Mouse (Mus musculus): ENCODE results near the gene Farsb. TPM values are rescaled to one million over a fixed set of nuclear protein-coding genes. Genes with fewer than 3 reads are reported as not detected.
A peak's percentile ranks its signal among the peaks of the same experiment; 100 is the strongest.

The Farsb gene
- total and polyA plus RNA-seq, 3 experiments, result 119 to 154 (median 122) TPM

- no peaks in the 10 kb centered on the region for H3K27me3 ChIP-seq (ENCODE audit: control insufficient read depth in 1 of 2, insufficient read depth in 2 of 2, low read length in 2 of 2)
- no peaks in the 10 kb centered on the region for H3K79me2 ChIP-seq (ENCODE audit: control insufficient read depth, insufficient read depth, low read length, poor library complexity)
- H3K36me3 ChIP-seq (ENCODE audit: control insufficient read depth in 1 of 2, insufficient read depth in 2 of 2, low read length in 2 of 2), result no peaks in the 10 kb centered on the region
- H3K9ac ChIP-seq (ENCODE audit: control insufficient read depth, low read depth, low read length, poor library complexity, severe bottlenecking), result no peak overlapping the region
- peaks cover 0 to 4% of the 10 kb centered on the region in 2 experiments; a peak in 2 of 4 replicates for H3K4me1 ChIP-seq (ENCODE audit: control insufficient read depth in 1 of 2, insufficient read depth in 2 of 2, low read length in 2 of 2)
- no peak for DNase-seq (ENCODE audit: low read depth, low spot score)
- H3K4me3 ChIP-seq (ENCODE audit: control insufficient read depth in 1 of 2, insufficient read depth in 1 of 2, low read depth in 2 of 2, low read length in 2 of 2), result no peak overlapping the region
- no peak overlapping the region for H3K27ac ChIP-seq (ENCODE audit: control insufficient read depth, low read depth, low read length)
- H3K9me3 ChIP-seq (replicated peaks; ENCODE audit: insufficient read depth, low read length), result no peaks in the 10 kb centered on the region
- TF ChIP-seq TAL1 (IDR thresholded peaks at IDR 0.05; ENCODE audit: low read length) (no peak), TCF12 (IDR thresholded peaks at IDR 0.05; ENCODE audit: low read depth, low read length) (no peak), BHLHE40 (IDR thresholded peaks at IDR 0.05; ENCODE audit: borderline replicate concordance, low read depth, low read length) (no peak), TBP (IDR thresholded peaks at IDR 0.05; ENCODE audit: low read depth, low read length) (no peak), MXI1 (IDR thresholded peaks at IDR 0.05; ENCODE audit: low read depth, low read length) (no peak), SMC3 (IDR thresholded peaks at IDR 0.05; ENCODE audit: low read depth, low read length) (no peak), CTCF (IDR thresholded peaks at IDR 0.05 in 2 of 3, conservative IDR thresholded peaks at IDR 0.05 in 1 of 3; ENCODE audit: control insufficient read depth in 1 of 3, insufficient read depth in 1 of 3, low read depth in 2 of 3, low read length in 3 of 3, poor library complexity in 1 of 3, severe bottlenecking in 1 of 3) (no peak), MAX (IDR thresholded peaks at IDR 0.05; ENCODE audit: low read length) (no peak), MAFK (IDR thresholded peaks at IDR 0.05; ENCODE audit: borderline replicate concordance, low read depth, low read length) (no peak), USF1 (IDR thresholded peaks at IDR 0.05; ENCODE audit: low read depth, low read length) (no peak), GATA1 (IDR thresholded peaks at IDR 0.05; ENCODE audit: low read depth, low read length) (no peak), NELFE (IDR thresholded peaks at IDR 0.05; ENCODE audit: low read depth, low read length) (no peak), MYB (IDR thresholded peaks at IDR 0.05; ENCODE audit: low read depth, low read length) (no peak), NRF1 (IDR thresholded peaks at IDR 0.05; ENCODE audit: insufficient read depth, low read depth, low read length, poor library complexity, severe bottlenecking) (no peak)
These were observed 49.7 kb upstream of the Farsb start for GRCm38 (mm10) chr1:78538396-78538795.

GRCm38 (mm10) chr1:78537494-78538010, 48.9 kb upstream of the Farsb start:
- Histone ChIP-seq H3K79me2 (ENCODE audit: control insufficient read depth, insufficient read depth, low read length, poor library complexity) (no peaks in the 10 kb centered on the region), H3K4me3 (ENCODE audit: control insufficient read depth in 1 of 2, insufficient read depth in 1 of 2, low read depth in 2 of 2, low read length in 2 of 2) (peak overlapping the region; percentile 39 to 67), H3K9ac (ENCODE audit: control insufficient read depth, low read depth, low read length, poor library complexity, severe bottlenecking) (no peak overlapping the region), H3K36me3 (ENCODE audit: control insufficient read depth in 1 of 2, insufficient read depth in 2 of 2, low read length in 2 of 2) (no peaks in the 10 kb centered on the region), H3K9me3 (replicated peaks; ENCODE audit: insufficient read depth, low read length) (no peaks in the 10 kb centered on the region), H3K4me1 (ENCODE audit: control insufficient read depth in 1 of 2, insufficient read depth in 2 of 2, low read length in 2 of 2) (peaks cover 0 to 4% of the 10 kb centered on the region in 2 experiments; a peak in 2 of 4 replicates), H3K27me3 (ENCODE audit: control insufficient read depth in 1 of 2, insufficient read depth in 2 of 2, low read length in 2 of 2) (no peaks in the 10 kb centered on the region), H3K27ac (ENCODE audit: control insufficient read depth, low read depth, low read length) (no peak overlapping the region)
- DNase-seq (ENCODE audit: low read depth, low spot score), result peak; percentile 76
- peak; percentile 33; the same call in 1 of the 2 replicates for TF ChIP-seq NRF1 (IDR thresholded peaks at IDR 0.05; ENCODE audit: insufficient read depth, low read depth, low read length, poor library complexity, severe bottlenecking)
- 0 out of 2 replicates have a peak, but pooled peaks have one; percentile 7 for TF ChIP-seq BHLHE40 (IDR thresholded peaks at IDR 0.05; ENCODE audit: borderline replicate concordance, low read depth, low read length)
- peak; percentile 19 to 47; a peak in 1 of 4 replicates for TF ChIP-seq USF2 (IDR thresholded peaks at IDR 0.05; ENCODE audit: borderline replicate concordance in 1 of 2, insufficient read depth in 1 of 2, low read depth in 1 of 2, low read length in 2 of 2)
- peak; percentile 82 for TF ChIP-seq USF1 (IDR thresholded peaks at IDR 0.05; ENCODE audit: low read depth, low read length)
- TF ChIP-seq ETS1 (IDR thresholded peaks at IDR 0.05; ENCODE audit: low read depth, low read length), result peak; percentile 82
- no peak for TF ChIP-seq RAD21 (IDR thresholded peaks at IDR 0.05; ENCODE audit: low read depth, low read length)
- peak; percentile 34; the same call in 1 of the 2 replicates for TF ChIP-seq SIN3A (IDR thresholded peaks at IDR 0.05; ENCODE audit: low read length)
- no peak for TF ChIP-seq MXI1 (IDR thresholded peaks at IDR 0.05; ENCODE audit: low read depth, low read length)
